Mouse (Mus musculus): Measurements from ENCODE around the gene Drd1.

The Drd1 gene

DNA sequence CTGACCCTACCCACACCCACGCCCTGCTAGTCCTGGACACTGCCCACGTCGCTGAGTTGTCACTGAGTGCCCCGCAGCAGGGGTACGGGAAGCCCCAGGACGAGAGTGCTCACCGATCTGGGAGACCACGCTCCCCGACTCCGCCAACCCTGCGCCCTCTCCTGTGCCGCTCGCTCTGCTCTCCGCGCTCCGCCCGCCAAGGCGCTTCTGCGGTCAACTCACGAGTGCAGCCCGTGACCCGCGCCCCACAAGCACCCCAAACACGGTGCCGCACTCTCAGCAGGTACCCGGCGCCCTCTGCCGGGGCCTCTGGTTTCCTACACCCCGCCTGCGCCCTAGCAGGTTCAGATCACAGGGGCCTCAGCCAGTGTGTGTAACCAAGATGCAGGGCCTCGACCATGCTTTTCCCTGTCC lies at the start of gene Drd1:
Gene Drd1 (minus strand): TSS at position 258 of the 414 bp plus-strand sequence.
- peak; percentile 17 to 35 for DNase-seq (ENCODE audit: low spot score in 2 of 2)

GRCm38 (mm10) chr13:54103866-54104265 lies 48.4 kb upstream of the Drd1 start:
- DNase-seq (ENCODE audit: low spot score in 2 of 2) = no peak

DNA sequence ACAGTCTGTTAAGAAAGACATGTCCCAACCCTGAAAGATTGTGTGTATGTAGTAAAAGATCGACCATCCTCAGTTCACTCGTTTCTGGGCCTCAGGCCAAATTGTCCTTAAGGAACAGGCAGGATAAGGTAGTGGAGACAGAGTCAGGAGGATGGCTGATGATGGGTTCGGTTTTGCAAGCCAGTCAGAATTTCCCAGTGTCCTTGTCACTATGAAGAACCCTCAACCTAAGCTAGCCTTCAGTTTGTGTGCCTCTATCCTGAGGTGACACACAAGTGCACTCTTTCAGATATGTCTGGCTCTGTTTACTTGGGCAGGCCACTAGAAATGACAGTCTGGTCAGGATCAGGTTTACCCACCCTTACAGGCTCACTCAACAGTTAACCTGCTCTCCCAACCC lies 47.8 kb upstream of the Drd1 start:
- no peak for DNase-seq (ENCODE audit: low spot score in 2 of 2)

GRCm38 (mm10) chr13:54102061-54102460 lies 46.6 kb upstream of the Drd1 start:
- DNase-seq (ENCODE audit: low spot score in 2 of 2) = no peak

DNA sequence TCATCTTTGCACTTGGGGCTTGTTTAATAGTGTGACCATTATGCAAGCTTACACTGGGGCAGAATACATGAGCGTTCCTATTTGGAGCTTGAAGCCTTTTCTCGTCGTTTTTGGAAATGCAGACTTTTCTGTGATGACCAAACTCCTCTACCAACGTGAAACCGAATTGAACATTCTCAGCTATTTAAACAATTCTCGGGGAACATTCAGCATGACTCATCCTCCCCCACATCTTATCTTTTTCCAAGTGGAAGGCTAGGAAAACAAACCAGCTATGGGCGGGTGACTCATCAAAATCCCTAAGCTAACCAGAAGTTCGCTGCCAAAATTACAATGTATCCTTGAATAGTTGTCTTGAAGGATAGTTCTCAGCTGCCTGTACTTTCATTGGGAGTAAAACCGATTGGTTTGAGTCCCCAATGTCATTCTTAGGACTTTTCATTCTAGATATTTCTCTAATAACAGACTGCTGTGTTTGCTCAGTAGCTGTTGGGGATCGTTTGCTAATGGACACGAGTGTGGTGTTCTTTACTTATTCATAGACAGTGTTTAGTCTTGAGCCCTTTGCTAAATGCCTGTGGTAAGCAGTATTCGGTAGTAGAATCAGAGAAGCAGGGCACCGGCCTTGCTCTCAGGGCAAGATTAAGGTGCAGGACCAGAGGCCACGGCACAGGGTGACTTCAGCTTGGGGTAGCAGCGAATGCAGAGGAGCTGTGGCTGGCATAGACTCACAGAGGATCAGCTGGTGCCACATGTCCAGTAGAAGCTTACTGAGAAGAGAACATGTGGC lies 45.7 kb upstream of the Drd1 start:
- DNase-seq (ENCODE audit: low spot score in 2 of 2) = no peak

DNA sequence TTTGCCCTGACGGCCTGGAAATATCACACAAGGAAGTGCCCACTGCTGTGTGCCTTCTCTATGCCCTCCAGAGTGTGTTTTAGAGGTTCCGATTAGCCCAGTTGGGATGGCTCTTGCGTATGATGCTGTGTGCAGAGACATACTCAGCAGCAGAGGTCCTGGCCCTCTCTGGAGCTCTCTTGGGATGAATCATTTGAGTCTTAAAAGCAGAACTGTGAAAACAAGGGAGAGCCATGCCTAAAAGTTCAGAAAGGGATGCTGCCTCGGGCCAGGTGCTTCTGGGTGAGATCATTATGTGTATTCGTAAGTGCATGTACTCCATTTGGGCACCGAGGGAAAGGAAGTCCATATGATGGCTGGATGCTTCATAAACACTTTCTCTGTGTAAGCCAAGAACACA lies 42.3 kb upstream of the Drd1 start:
- no peak for DNase-seq (ENCODE audit: low spot score in 2 of 2)

- no peak for DNase-seq (ENCODE audit: low spot score in 2 of 2)
Observed at GRCm38 (mm10) chr13:54097227-54097626, 41.7 kb upstream of the Drd1 start.

GRCm38 (mm10) chr13:54095721-54096120 lies 40.2 kb upstream of the Drd1 start:
- no peak for DNase-seq (ENCODE audit: low spot score in 2 of 2)

DNA sequence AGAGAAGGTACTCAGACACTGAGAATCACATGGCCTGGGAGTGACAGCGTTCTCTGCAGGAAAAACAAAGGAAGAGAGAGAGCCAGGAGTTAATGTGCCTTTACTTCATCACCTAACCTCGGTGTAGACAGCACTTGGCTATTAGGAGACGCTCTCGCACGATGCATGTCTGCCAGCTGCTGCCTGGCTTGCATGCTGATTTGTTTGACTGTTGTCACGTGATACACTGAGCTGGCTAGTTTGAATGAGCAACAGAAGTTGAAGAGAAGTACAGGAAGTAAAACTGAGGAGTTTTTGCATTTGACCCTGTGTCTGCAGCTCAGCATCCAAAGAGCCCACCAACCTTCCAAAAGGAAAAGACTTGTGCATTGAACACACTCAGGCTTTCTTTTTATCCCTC lies 39.5 kb upstream of the Drd1 start:
- no peak for DNase-seq (ENCODE audit: low spot score in 2 of 2)

- DNase-seq (ENCODE audit: low spot score in 2 of 2) = no peak
Observed at GRCm38 (mm10) chr13:54094349-54094748, 38.8 kb upstream of the Drd1 start.

DNA sequence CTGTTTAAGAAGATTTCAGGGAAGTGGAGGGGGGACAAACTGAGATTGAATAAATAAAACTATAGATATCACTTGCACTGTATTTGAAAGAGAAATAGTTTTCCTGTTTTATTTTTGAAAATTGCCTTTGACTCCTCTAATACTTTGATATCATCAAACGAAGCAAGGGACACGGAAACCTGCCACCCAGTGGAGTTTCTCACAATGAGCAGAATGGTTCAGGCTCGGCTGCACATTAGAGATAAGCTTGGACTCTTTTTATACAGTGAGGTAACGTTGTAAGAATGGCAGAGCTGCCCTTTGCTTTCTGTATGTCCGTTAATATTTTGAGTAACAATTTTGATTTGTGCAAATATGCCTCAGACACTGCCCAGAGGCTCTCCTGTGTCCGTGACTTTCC lies 36.2 kb upstream of the Drd1 start:
- DNase-seq (ENCODE audit: low spot score in 2 of 2) = no peak

GRCm38 (mm10) chr13:54085266-54085665 lies 29.8 kb upstream of the Drd1 start:
- DNase-seq (ENCODE audit: low spot score in 2 of 2) = no peak

DNA sequence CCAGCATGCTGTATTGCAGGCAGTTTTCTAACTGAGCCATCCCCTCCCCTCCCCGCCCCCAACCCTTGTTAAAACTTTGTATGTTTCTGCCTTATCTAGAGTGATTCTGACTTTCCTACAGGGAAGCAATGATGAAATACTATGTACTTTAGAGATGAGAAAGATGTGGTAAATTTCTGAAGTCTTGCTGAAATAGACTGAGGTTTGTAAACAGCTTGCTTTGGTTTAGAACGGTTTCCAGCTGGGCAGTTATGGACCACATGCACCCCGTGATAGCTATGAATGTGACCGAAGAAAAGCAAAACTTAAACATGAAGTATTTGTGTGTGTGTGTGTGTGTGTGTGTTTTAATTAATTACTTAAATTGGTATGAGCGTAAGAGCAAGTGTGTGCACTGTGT lies 29.3 kb upstream of the Drd1 start:
- no peak for DNase-seq (ENCODE audit: low spot score in 2 of 2)

DNA sequence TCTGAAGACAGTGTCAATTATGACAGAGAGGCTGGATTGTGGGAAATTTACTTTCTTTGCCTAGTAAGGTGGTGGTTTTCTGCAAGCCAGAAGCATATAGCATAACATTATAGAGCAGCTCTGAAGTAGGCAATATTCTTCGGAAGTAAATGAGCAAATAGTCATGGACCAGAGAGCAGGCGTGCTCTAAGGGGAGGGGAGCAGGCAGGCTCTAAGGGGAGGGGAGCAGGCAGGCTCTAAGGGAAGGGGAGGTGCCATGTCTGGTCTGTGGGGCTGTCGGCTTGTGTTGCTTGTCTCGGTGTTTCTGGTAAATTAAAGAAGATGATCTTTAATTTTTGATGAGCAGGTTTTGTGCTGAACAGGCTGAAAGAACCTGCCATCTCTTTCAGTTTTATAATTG lies 28.7 kb upstream of the Drd1 start:
- DNase-seq (ENCODE audit: low spot score in 2 of 2) = no peak

GRCm38 (mm10) chr13:54082946-54083345 lies 27.4 kb upstream of the Drd1 start:
- no peak for DNase-seq (ENCODE audit: low spot score in 2 of 2)

DNA sequence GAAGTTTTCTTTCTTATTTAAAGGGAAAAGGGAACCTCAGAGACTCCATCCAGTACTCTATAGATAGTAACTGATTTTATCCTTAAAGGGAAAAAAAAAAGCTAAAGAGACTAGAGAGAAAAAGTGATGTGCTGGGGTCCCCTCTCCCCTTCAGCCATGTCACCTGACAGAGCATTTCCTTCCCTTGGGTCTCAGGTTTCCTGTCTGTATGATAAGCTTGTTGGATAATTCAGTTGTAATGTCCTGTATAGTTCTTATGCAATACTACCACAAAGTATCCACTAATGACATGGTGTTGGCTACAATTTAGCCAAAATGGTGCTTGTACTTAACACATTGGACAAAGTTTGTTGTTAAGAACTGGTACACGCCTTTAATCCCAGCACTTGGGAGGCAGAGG lies 25.3 kb upstream of the Drd1 start:
- no peak for DNase-seq (ENCODE audit: low spot score in 2 of 2)

DNA sequence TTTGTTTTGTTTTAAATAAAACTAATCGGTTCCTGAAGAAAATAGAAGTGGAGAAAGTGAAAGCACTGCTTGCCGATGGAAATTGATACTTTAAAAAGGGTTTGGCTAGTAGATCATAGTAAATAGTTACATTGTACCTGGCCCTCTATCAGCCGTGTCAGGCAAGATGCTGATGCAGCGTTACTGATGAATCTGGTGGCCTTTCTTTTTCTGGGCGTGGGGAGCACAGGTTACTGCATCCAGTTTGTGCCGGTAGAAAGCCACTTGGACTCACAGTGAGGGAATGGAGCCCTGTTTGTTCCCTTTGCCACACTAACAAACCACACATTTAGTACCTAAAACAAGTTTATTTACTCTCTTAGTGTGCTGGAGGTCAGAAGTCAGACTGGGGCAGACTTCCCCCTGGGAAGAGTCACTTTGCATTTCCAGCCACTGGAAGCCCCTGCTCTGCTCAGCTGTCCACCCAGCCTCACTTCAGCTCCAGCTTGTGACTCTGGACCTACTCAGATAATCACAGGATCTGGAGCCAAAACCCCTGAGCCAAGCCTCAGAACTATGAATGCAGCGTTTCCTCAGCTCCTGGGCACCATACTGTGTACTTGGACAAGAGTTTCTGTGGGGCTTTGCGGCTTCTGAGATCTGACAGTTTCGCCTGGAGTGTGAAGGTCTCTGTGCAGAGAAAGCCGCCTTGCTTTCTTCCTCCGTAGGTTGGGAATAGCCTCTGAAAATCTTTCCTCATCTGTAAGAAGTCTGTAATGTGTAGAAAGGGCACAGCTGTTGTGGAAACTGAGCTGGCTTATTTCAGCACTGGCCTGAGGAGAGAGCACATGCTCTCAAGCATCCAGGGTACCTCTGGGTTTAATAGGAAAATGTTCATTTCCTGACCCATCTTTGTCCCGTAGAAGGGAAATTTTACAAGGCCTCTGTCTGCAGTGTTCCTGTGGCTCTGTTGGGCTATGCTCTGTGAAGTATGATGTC lies 24.6 kb upstream of the Drd1 start:
- no peak for DNase-seq (ENCODE audit: low spot score in 2 of 2)

- DNase-seq (ENCODE audit: low spot score in 2 of 2) = no peak
Observed at GRCm38 (mm10) chr13:54077470-54078174, 22.1 kb upstream of the Drd1 start.

- DNase-seq (ENCODE audit: low spot score in 2 of 2) = no peak
Observed at GRCm38 (mm10) chr13:54076762-54077460, 21.4 kb upstream of the Drd1 start.

DNA sequence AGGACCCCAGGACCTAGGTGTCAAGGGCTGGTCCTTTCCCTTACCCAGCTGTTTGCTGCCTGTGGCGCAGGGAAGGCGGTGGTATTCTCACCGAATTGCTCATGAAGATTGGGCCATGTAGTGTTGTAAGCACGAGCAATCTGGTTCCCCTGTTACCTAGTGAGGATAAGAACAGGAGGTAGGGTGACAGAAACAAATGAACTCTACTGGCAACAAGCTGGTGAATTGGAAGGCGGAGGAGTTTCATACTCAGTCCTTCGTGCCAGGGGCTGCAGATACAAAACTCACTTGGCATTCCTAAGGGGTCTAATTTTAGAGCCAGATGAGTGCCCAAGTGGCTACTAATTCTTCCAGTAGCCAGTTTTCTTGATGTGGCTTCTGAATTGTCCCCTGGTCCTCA lies 20.5 kb upstream of the Drd1 start:
- DNase-seq (ENCODE audit: low spot score in 2 of 2) = no peak

DNA sequence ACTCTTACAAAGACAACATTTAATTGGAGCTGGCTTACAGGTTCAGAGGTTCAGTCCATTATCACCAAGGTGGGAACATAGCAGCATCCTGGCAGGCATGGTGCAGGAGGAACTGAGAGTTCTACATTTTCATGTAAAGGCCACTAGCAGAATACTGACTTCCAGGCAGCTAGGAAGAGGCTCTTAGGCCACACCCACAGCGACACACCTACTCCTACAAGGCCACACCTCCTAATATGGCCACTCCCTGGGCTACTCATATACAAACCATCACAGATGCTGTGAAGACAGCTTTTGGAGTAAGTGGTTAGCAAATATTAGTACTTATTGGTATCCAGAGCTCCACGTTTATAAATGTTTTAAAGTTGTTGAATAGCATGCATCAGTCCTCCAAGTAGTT lies 19.9 kb upstream of the Drd1 start:
- no peak for DNase-seq (ENCODE audit: low spot score in 2 of 2)

- no peak for DNase-seq (ENCODE audit: low spot score in 2 of 2)
Observed at GRCm38 (mm10) chr13:54073491-54073890, 18.0 kb upstream of the Drd1 start.

All from spleen, postnatal 14 days (tissue).